Mouse (Mus musculus): Measurements from ENCODE around the gene Inpp5e.
"Not testable (repeated sequence)": the region's sequence is repeated elsewhere in the genome, so short reads cannot be mapped to it uniquely, and the experiment has no call there.

The Inpp5e gene

GRCm38 (mm10) chr2:26418120-26418519, 9.1 kb upstream of the Inpp5e start:
- DNase-seq (ENCODE audit: low spot score in 2 of 2), result no peak

GRCm38 (mm10) chr2:26417066-26417465, 8.1 kb upstream of the Inpp5e start:
- no peak for DNase-seq (ENCODE audit: low spot score in 2 of 2)

DNA sequence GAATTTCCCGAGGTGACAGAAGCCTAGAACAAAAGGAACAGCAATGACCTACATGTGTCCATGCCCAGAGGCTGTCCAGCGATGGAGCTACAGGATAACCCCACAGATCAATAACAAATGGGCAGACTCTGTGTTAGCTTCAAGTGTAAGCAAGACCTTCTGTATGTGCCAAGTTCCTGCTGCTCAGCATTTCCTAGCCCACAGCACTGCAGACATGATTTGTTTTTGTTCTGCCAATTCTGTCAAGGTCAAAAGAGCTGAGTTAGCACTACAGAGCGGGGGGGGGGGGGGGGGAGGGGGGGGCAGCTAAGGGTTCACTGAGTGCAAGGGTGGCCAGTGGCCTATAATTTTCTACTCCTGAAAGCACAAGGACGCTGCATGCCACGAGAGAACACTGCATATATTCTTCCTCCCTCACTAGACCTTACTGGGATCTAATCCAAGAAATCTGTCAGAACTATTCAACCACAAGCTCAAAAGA, 2.0 kb upstream of the Inpp5e start:
- DNase-seq (ENCODE audit: low spot score in 2 of 2), result no peak

- no peak for DNase-seq (ENCODE audit: low spot score in 2 of 2)
Observed at GRCm38 (mm10) chr2:26410091-26410490, 1.1 kb upstream of the Inpp5e start.

- no peak for DNase-seq (ENCODE audit: low spot score in 2 of 2)
Observed at GRCm38 (mm10) chr2:26409362-26409761, 359 bp upstream of the Inpp5e start.

GRCm38 (mm10) chr2:26403306-26403705, 5.7 kb downstream of the Inpp5e start:
- no peak for DNase-seq (ENCODE audit: low spot score in 2 of 2)

GRCm38 (mm10) chr2:26402265-26402664, 6.7 kb downstream of the Inpp5e start:
- no peak for DNase-seq (ENCODE audit: low spot score in 2 of 2)

DNA sequence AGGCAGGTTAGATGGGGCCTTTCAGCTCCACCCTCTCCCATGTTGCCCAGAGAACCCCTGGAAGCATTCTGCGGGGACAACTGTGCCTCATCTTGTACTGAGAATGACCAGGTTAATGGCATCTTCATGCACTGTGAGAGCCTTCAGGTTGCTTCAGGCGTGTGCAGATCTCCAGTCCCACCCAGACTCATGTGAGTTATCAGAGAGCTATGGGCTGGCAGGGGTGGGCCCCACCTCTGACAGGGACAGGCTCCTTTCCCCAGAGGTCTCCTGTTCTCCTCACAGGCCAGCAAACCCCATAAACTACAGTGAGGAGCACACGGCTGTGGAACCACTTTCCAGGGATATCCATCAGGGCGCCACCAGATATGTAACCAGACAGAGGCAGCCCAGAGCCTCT, 8.0 kb downstream of the Inpp5e start:
- DNase-seq (ENCODE audit: low spot score in 2 of 2), result no peak

DNA sequence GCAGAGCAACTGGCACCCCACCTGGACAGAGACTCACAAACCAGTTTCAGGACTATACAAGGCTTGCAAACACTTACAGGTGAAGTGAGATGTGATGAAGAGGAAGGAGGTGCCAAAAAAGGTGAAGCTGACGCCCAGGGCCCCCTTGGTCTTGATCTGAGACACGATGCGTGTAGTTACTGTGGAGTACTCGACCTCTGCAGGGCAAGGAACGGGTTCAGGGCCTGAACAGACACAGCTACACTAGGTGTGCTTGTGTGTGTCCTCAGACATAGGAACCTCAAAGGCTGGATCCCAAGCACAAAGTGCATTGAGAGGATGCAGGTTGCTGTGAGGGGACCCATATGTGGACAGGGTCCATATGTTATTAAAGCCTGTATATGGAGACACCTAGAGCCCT, 8.7 kb downstream of the Inpp5e start:
- DNase-seq (ENCODE audit: low spot score in 2 of 2), result no peak

- no peak for DNase-seq (ENCODE audit: low spot score in 2 of 2)
Observed at GRCm38 (mm10) chr2:26399647-26400046, 9.4 kb downstream of the Inpp5e start.

GRCm38 (mm10) chr2:26398978-26399377, 10.0 kb downstream of the Inpp5e start:
- DNase-seq (ENCODE audit: low spot score in 2 of 2), result no peak

DNA sequence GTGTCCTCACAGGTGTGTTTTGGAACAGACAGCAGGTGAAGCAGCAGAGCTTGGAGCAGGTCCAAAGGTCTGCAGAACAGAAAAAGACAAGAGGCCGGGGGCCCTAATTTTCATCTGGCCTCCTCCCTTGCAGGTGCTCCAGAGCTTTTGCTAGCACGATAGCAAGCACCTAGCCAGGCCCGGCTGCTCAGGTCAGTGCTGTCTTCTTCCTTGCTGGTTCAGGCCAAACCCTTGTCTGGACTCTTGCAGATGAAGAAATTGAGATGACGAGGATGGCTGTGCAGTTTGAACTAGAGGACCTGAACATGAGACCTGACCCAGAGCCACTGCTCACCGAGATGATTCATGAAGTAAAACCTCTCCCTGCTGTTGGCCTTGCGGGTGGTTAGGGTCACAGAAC, 17.4 kb downstream of the Inpp5e start:
- DNase-seq (ENCODE audit: low spot score in 2 of 2), result no peak

DNA sequence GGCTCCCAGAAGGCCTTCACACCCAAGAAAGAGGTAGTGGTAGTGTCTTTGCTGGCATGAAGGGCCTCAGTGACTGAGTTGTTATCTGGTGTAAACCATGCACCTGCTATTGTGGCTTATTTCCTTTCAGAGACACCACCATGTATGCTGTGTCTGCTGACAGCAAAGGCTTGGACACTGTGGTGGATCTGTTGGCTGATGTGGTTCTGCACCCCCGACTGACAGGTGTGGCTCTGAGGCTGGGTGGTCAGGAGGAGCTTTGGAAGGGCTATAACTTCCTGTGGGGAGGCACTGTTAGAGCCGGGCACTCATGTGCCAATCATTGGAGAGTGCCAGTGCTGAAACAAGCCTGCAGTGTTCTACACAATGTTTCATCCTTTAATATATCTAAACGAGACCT, 18.0 kb downstream of the Inpp5e start:
- no peak for DNase-seq (ENCODE audit: low spot score in 2 of 2)

DNA sequence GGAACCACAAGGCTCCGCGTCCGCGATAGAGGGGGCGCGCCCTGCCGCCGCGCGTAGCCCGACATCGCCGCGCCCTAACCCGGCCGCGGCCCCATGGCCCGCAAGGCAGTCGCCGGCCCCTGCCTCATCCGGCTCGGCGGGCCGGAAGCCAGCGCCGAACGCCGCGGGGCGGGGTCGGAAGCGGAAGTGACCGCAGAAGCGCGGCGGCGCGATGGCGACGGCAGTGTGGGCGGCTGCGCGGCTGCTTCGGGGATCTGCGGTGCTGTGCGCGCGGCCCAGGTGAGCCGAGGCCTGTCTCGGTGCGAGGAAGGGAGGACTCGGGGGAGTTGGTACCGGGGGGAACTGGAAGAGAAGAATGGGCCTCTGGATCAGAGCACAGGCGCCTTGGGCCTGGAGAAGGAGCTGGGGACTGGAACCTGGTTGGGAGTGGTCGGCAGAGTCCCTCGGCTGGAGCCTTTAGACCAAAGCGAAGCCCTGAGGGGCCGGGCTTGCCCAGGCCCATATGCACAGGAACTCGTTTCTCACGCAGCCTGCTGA, 19.8 kb downstream of the Inpp5e start, which contains the start of the genes Entr1 and Pmpca:
TSS of gene Entr1 (minus strand) at position 163 of the 537 bp plus-strand sequence.
TSS of gene Pmpca (plus strand) at position 186 of the 537 bp plus-strand sequence.
- DNase-seq (ENCODE audit: low spot score in 2 of 2), result peak; percentile 68 to 79

GRCm38 (mm10) chr2:26388682-26389153, 20.3 kb downstream of the Inpp5e start:
- DNase-seq (ENCODE audit: low spot score in 2 of 2), result no peak

DNA sequence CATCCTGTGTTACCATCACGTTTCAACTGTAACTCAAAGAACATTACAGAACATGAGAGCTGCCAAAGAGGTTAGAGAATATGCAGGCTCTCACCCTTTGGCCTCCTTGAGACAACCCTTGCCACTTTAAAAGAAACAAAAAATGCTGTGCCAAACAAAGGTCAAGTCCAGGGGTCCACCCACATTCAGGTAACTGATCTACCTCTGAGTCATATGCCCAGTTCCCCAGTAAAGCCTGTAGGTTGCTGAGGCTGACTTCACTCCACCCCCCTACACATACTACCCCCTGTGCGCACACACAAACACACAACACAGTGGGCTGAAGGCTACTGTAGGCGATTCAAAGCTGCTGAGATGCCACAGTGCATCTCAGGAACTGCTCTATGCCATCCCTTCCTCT, 21.3 kb downstream of the Inpp5e start:
- DNase-seq (ENCODE audit: low spot score in 2 of 2), result no peak

- not testable (repeated sequence) for DNase-seq (ENCODE audit: low spot score in 2 of 2)
Observed at GRCm38 (mm10) chr2:26380871-26381270, 28.1 kb downstream of the Inpp5e start.

- DNase-seq (ENCODE audit: low spot score in 2 of 2), result peak; percentile 73 to 76
Observed at GRCm38 (mm10) chr2:26380131-26380771, 28.8 kb downstream of the Inpp5e start, which contains the start of gene Snapc4. Gene Snapc4, minus strand, starts transcription at chr2:26380653.

DNA sequence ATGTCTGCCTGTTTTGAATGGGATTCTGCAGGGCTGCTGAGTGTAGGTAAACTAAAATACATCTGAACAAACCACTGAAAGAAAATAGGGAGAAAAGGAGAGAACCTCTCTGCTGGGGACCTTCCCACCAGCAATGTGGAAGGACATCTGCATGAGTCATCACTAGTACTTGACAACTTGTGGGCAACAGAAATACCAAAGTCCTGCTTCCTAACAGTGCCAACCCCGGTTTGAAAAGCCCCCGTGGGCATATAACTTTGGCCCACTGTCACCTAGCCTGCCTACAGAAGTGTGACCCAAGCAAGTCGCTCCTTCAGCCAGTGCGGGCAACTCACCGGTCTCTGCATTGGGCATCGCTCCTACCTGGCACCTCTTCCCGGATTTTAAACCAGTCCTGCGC, 36.6 kb downstream of the Inpp5e start:
- no peak for DNase-seq (ENCODE audit: low spot score in 2 of 2)

DNA sequence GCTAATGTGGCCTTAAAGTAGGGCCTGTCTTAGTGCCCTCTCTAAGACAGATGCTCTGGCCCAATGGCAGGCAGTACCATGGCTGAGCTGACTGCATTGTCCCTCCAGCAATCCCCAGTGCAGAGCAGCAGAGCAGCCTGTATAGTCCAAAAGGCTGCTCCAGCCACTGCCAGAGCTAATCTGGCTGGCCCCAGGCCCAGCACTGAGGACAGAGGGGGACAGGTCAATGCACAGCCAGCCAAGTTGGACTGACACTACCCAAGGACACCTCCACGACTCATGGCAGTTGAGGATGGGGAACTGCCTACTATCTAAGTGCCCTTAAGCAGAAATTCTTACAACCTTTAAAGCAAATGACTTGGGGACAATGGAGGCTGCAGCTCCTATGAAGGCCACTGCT, 40.4 kb downstream of the Inpp5e start:
- no peak for DNase-seq (ENCODE audit: low spot score in 2 of 2)

DNA sequence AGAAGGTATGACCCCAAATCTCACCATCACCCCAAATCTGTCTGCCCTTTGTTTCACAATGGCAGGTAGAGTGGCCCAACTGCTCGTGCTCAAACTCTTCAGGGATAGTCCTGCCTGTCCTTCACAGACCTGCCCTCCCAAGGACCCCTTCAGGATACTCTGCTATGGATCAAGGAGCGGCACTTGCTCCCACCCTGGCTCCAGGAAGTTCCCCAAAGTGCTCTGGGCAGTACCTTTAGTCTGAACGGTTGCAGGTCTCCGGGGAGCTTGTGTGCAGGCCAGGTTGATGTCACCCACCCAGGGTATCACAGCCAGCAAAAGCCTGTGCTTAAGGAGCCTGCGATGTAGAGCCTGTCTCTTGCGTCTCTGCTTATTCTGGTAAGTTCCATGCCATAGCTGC, 41.1 kb downstream of the Inpp5e start:
- no peak for DNase-seq (ENCODE audit: low spot score in 2 of 2)

DNA sequence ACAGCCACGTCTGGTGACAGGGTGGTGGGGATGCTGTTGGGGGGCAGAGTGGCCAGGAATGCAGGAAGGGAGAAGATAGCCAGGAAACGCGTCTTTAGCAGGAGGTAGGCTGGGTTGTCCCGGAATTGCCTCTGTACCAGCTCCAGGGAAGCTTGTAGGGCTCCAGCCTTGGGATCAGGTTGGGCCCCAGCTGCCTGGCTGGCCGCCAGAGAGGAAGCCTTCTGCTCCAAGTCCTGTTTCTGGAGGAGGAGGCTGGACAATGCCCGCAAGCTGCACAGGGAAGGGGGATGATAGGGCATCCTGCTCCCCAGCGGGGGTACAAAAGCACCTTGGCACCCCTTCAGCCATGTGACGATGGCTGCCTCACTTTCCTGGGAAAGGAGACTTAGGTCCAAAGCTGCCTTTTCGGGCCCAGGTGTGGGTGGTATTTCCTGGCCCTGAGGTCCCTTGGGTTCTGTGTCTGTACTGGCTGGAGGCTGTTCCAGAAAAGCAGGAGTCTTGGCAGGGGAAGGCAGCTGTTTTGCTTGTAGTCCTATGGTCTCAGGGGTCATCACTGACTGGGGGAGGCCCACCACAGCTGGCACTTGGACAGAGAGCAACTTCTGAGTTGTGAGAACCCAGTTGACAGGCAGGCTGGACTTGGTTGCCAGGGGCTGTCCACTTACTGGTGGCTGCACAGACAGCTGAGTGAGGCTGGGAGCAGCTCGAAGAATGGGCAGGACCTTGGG, 44.1 kb downstream of the Inpp5e start:
- no peak for DNase-seq (ENCODE audit: low spot score in 2 of 2)

- no peak for DNase-seq (ENCODE audit: low spot score in 2 of 2)
Observed at GRCm38 (mm10) chr2:26363481-26363880, 45.5 kb downstream of the Inpp5e start.

Data from urinary bladder, adult 18-20 months (tissue).